Mouse (Mus musculus) MEL (cell line): ENCODE measurements around the gene Mlana. TPM values are rescaled to one million over a fixed set of nuclear protein-coding genes. Genes with fewer than 3 reads are reported as not detected.

Source experiments
- DNase-seq: peaks from one replicate; pipeline ENCODE4 v3.0.0; 2011; ENCODE audit warnings: low read depth, low spot score
- H3K27ac ChIP-seq: 2 replicates; pipeline ENCODE4 v1.5.1; 2012; ENCODE audit warnings: low read depth, mild to moderate bottlenecking, control low read depth, low read length, moderate library complexity; ENCODE audit not compliant: control insufficient read depth
- H3K27me3 ChIP-seq, 2 experiments: fragments of 150-350 bp in 1 of 2; sonication (generic) in 1 of 2; 2 replicates each; pipeline ENCODE4 v1.6.1; 2012; ENCODE audit warnings: low read length in 2 of 2, mild to moderate bottlenecking in 2 of 2, improper control_type of control experiment in 1 of 2, moderate library complexity in 1 of 2; ENCODE audit not compliant: insufficient read depth in 2 of 2, control insufficient read depth in 1 of 2
- H3K36me3 ChIP-seq, 2 experiments: 2 replicates each; pipeline ENCODE4 v1.6.1; 2012 to 2014; ENCODE audit warnings: low read length in 2 of 2, improper control_type of control experiment in 1 of 2, inconsistent platforms in 1 of 2, mild to moderate bottlenecking in 1 of 2; ENCODE audit not compliant: insufficient read depth in 2 of 2, control insufficient read depth in 1 of 2
- H3K4me1 ChIP-seq, 2 experiments: fragments of 150-350 bp in 1 of 2; sonication (generic) in 1 of 2; 2 replicates each; pipeline ENCODE4 v1.6.1; 2012; ENCODE audit warnings: low read length in 2 of 2, improper control_type of control experiment in 1 of 2, mild to moderate bottlenecking in 1 of 2; ENCODE audit not compliant: insufficient read depth in 2 of 2, control insufficient read depth in 1 of 2
- H3K4me3 ChIP-seq, 2 experiments: fragments of 150-350 bp in 1 of 2; sonication (generic) in 1 of 2; 2 replicates each; pipeline ENCODE4 v1.5.1; 2012; ENCODE audit warnings: low read depth in 2 of 2, low read length in 2 of 2, mild to moderate bottlenecking in 2 of 2, moderate library complexity in 2 of 2, control low read depth in 1 of 2, improper control_type of control experiment in 1 of 2; ENCODE audit not compliant: control insufficient read depth in 1 of 2, insufficient read depth in 1 of 2
- H3K79me2 ChIP-seq: 2 replicates; pipeline ENCODE4 v1.6.1; 2012; ENCODE audit warnings: mild to moderate bottlenecking, low read length, moderate library complexity; ENCODE audit not compliant: control insufficient read depth, poor library complexity, insufficient read depth
- H3K9ac ChIP-seq: 2 replicates; pipeline ENCODE4 v1.6.1; 2012; ENCODE audit warnings: low read depth, mild to moderate bottlenecking, control low read depth, low read length, moderate library complexity; ENCODE audit not compliant: control insufficient read depth, poor library complexity, severe bottlenecking
- H3K9me3 ChIP-seq: fragments of 150-350 bp; sonication (generic); replicated peaks from 2 replicates; pipeline ENCODE4 v1.6.1; 2012; ENCODE audit warnings: mild to moderate bottlenecking, low read length, improper control_type of control experiment, moderate library complexity; ENCODE audit not compliant: insufficient read depth
- BHLHE40 ChIP-seq: IDR thresholded peaks from 2 replicates; pipeline ENCODE4 v1.6.1; 2012; ENCODE audit warnings: low read depth, mild to moderate bottlenecking, inconsistent platforms, low read length, improper control_type of control experiment, borderline replicate concordance
- CHD1 ChIP-seq: IDR thresholded peaks from 2 replicates; pipeline ENCODE4 v1.6.1; 2012; ENCODE audit warnings: low read depth, mild to moderate bottlenecking, inconsistent platforms, low read length, improper control_type of control experiment
- CTCF ChIP-seq, 3 experiments: IDR thresholded peaks in 2 of 3; conservative IDR thresholded peaks in 1 of 3; 2 replicates each; pipeline ENCODE4 v1.5.1; 2011 to 2012; ENCODE audit warnings: low read length in 3 of 3, low read depth in 2 of 3, mild to moderate bottlenecking in 2 of 3, improper control_type of control experiment in 1 of 3, inconsistent platforms in 1 of 3, mixed read lengths in 1 of 3, moderate library complexity in 1 of 3; ENCODE audit not compliant: control insufficient read depth in 1 of 3, insufficient read depth in 1 of 3, poor library complexity in 1 of 3, severe bottlenecking in 1 of 3
- ELF1 ChIP-seq: IDR thresholded peaks from 2 replicates; pipeline ENCODE4 v1.6.1; 2014; ENCODE audit warnings: low read depth, mild to moderate bottlenecking, inconsistent platforms, low read length, improper control_type of control experiment, moderate library complexity
- EP300 ChIP-seq, 2 experiments: IDR thresholded peaks; 2 replicates each; pipeline ENCODE4 v1.6.1; 2011; ENCODE audit warnings: improper control_type of control experiment in 2 of 2, low read length in 2 of 2, low read depth in 1 of 2, mild to moderate bottlenecking in 1 of 2
- ETS1 ChIP-seq: IDR thresholded peaks from 2 replicates; pipeline ENCODE4 v1.6.1; 2012; ENCODE audit warnings: low read depth, mild to moderate bottlenecking, inconsistent platforms, low read length, improper control_type of control experiment, moderate library complexity
- JUND ChIP-seq: IDR thresholded peaks from 2 replicates; pipeline ENCODE4 v1.6.1; 2011; ENCODE audit warnings: low read depth, mild to moderate bottlenecking, improper control_type of control experiment, low read length
- KAT2A ChIP-seq: conservative IDR thresholded peaks from 2 replicates; pipeline ENCODE4 v1.6.1; 2012; ENCODE audit warnings: low read depth, low read length, improper control_type of control experiment, inconsistent platforms
- MAFK ChIP-seq: IDR thresholded peaks from 2 replicates; pipeline ENCODE4 v1.6.1; 2011; ENCODE audit warnings: low read depth, mild to moderate bottlenecking, low read length, improper control_type of control experiment, borderline replicate concordance
- MAZ ChIP-seq: IDR thresholded peaks from 2 replicates; pipeline ENCODE4 v1.6.1; 2012; ENCODE audit warnings: low read depth, mild to moderate bottlenecking, inconsistent platforms, low read length, improper control_type of control experiment
- MEF2A ChIP-seq: IDR thresholded peaks from 2 replicates; pipeline ENCODE4 v1.6.1; 2014; ENCODE audit warnings: low read depth, mild to moderate bottlenecking, inconsistent platforms, low read length, improper control_type of control experiment; ENCODE audit not compliant: poor library complexity, insufficient replicate concordance, severe bottlenecking; ENCODE audit errors: extremely low read depth
- MYB ChIP-seq: IDR thresholded peaks from 2 replicates; pipeline ENCODE4 v1.6.1; 2011; ENCODE audit warnings: mild to moderate bottlenecking, low read depth, low read length, improper control_type of control experiment
- MYC ChIP-seq: IDR thresholded peaks from 2 replicates; pipeline ENCODE4 v1.6.1; 2011; ENCODE audit warnings: low read depth, mild to moderate bottlenecking, low read length, improper control_type of control experiment, moderate library complexity
- POLR2A ChIP-seq, 2 experiments: IDR thresholded peaks; 2 replicates each; pipeline ENCODE4 v1.6.1; 2011 to 2012; ENCODE audit warnings: low read length in 2 of 2, mild to moderate bottlenecking in 2 of 2, control low read depth in 1 of 2, improper control_type of control experiment in 1 of 2, low read depth in 1 of 2, moderate library complexity in 1 of 2; ENCODE audit not compliant: control insufficient read depth in 1 of 2, insufficient read depth in 1 of 2, poor library complexity in 1 of 2
- RAD21 ChIP-seq: IDR thresholded peaks from 2 replicates; pipeline ENCODE4 v1.6.1; 2011; ENCODE audit warnings: mild to moderate bottlenecking, low read depth, low read length, improper control_type of control experiment
- RCOR1 ChIP-seq: IDR thresholded peaks from 2 replicates; pipeline ENCODE4 v1.6.1; 2012; ENCODE audit warnings: low read depth, mild to moderate bottlenecking, inconsistent platforms, low read length, improper control_type of control experiment
- SIN3A ChIP-seq: IDR thresholded peaks from 2 replicates; pipeline ENCODE4 v1.6.1; 2012; ENCODE audit warnings: low read length, improper control_type of control experiment, inconsistent platforms
- SMC3 ChIP-seq: IDR thresholded peaks from 2 replicates; pipeline ENCODE4 v1.6.1; 2011; ENCODE audit warnings: low read depth, low read length, improper control_type of control experiment
- TBP ChIP-seq: IDR thresholded peaks from 2 replicates; pipeline ENCODE4 v1.8.0; 2011; ENCODE audit warnings: low read depth, low read length, improper control_type of control experiment
- TCF12 ChIP-seq: IDR thresholded peaks from 2 replicates; pipeline ENCODE4 v1.6.1; 2014; ENCODE audit warnings: low read depth, mild to moderate bottlenecking, inconsistent platforms, low read length, improper control_type of control experiment, moderate library complexity
- USF1 ChIP-seq: IDR thresholded peaks from 2 replicates; pipeline ENCODE4 v1.6.1; 2014; ENCODE audit warnings: low read depth, mild to moderate bottlenecking, inconsistent platforms, low read length, improper control_type of control experiment, moderate library complexity
- USF2 ChIP-seq, 2 experiments: IDR thresholded peaks; 2 replicates each; pipeline ENCODE4 v1.6.1; 2011 to 2012; ENCODE audit warnings: improper control_type of control experiment in 2 of 2, low read length in 2 of 2, borderline replicate concordance in 1 of 2, inconsistent platforms in 1 of 2, low read depth in 1 of 2, mild to moderate bottlenecking in 1 of 2; ENCODE audit not compliant: insufficient read depth in 1 of 2
- ZC3H11A ChIP-seq: IDR thresholded peaks from 2 replicates; pipeline ENCODE4 v1.6.1; 2012; ENCODE audit warnings: low read depth, mild to moderate bottlenecking, inconsistent platforms, low read length, improper control_type of control experiment
- ZMIZ1 ChIP-seq: IDR thresholded peaks from 2 replicates; pipeline ENCODE4 v1.6.1; 2012; ENCODE audit warnings: low read depth, mild to moderate bottlenecking, inconsistent platforms, low read length, improper control_type of control experiment, moderate library complexity
- polyA plus RNA-seq, 2 experiments: library from polyadenylated mRNA; stranded (reverse) in 1 of 2; unstranded in 1 of 2; fragments of >175 nt in 1 of 2; fragments of >200 nt in 1 of 2; gene quantifications; 2 replicates each; pipeline versions ENCODE4 v1.2.1 to v1.2.4; 2012; ENCODE audit warnings: low replicate concordance in 2 of 2, low read depth in 1 of 2; ENCODE audit not compliant: insufficient read length in 2 of 2, insufficient read depth in 1 of 2, missing spikeins in 1 of 2
- total RNA-seq: library from RNA; depleted of rRNA; stranded (reverse); fragments of 300-350 nt; gene quantifications from 2 replicates; pipeline ENCODE4 v1.2.3, GENCODE M21; 2012

The Mlana gene
- total and polyA plus RNA-seq, 3 experiments, result 0.27 to 0.78 TPM; not detected in 1

DNA sequence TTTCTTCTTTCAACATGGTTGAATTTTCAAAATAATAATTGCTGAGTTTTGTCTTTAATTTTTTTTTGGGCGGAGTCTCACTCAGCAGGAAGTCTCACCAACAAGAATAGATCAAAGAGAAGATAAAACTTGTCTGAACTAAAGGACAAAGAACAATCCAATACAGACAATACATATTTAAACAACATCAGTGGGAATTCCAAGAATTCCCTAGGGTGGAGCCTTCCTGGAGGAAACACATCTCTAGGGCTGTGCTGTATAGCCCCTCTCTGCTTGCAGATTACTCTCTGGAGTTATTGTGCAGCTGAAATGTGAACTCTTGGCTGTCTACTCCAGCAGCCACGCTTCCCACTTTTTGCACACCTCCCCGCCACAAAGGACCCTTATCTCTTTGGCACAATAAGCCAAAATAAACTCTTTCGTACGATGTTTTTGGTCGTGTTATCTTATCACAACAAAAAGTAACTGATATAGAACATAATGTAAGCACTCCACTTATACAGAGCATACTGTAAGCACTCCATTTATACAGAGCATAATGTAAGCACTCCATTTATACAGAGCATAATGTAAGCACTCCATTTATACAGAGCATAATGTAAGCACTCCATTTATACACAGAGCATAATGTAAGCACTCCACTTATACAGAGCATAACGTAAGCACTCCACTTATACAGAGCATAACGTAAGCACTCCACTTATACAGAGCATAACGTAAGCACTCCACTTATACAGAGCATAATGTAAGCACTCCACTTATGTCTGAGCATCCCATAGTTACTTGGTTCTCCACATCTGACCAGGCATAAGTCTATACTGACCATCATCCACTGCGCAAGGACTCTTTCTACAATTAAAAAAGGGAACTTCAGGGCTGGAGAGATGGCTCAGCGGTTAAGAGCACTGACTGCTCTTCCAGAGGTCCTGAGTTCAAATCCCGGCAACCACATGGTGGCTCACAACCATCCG lies 17.2 kb upstream of the Mlana start (continued):
- TF ChIP-seq ELF1, result peak; percentile 36; the same call in 1 of the 2 replicates
- peak; percentile 16; the same call in 1 of the 2 replicates for TF ChIP-seq ZC3H11A
- TF ChIP-seq TBP, result peak; percentile 44; the same call in 1 of the 2 replicates
- TF ChIP-seq RAD21, result no peak
- TF ChIP-seq MYC, result peak; percentile 94

DNA sequence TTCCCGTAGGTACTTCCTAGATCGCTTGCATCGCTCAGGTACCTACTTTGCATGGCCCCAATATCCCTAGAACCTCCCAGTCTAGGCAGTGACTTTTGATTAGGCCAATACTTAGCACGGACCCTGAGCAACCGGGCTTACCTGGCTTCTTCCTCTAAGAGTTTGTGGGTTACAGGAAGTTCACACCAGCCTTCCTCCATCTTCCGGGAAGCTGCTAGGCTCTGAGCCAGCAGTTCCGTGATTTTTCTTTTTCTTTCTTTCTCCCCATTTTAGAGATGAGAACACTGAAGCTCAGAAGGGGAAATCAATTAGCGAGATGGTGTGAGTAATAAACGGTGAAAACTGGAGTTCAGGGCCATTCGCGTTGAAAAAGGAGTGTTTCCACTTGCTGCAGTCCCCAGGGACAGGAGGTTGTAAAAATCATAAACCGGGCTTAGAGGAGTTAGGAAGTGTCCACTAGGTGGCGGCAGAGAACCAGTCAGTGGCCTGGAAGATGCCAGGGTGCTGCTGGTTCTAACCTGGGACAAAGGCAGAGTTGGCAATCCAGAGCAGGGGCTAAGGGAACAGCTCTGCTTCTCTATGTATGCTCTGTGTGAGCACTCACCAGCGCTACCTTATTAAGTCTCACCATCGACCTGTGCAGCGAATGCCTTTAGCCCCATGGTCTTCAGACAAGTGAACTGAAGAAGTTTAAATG lies 13.6 kb upstream of the Mlana start:
- Histone ChIP-seq H3K4me3 (no peak overlapping the region), H3K36me3 (peaks cover 0 to 11% of the 10 kb centered on the region in 2 experiments; a peak in 2 of 4 replicates)
- TF ChIP-seq EP300 (IDR thresholded peaks at IDR 0.05; ENCODE audit: low read depth in 1 of 2, low read length in 2 of 2) (no peak), POLR2A (IDR thresholded peaks at IDR 0.05; ENCODE audit: control insufficient read depth in 1 of 2, insufficient read depth in 1 of 2, low read depth in 1 of 2, low read length in 2 of 2, poor library complexity in 1 of 2) (no peak), MEF2A (no peak), CTCF (IDR thresholded peaks at IDR 0.05 in 2 of 3, conservative IDR thresholded peaks at IDR 0.05 in 1 of 3; ENCODE audit: control insufficient read depth in 1 of 3, insufficient read depth in 1 of 3, low read depth in 2 of 3, low read length in 3 of 3, poor library complexity in 1 of 3, severe bottlenecking in 1 of 3) (peak in 2 of 3 experiments; percentile 98 to 99), RAD21 (peak; percentile 99), USF1 (no peak), SIN3A (peak; percentile 28; the same call in 1 of the 2 replicates), ZC3H11A (peak; percentile 97), SMC3 (peak; percentile 98)

DNA sequence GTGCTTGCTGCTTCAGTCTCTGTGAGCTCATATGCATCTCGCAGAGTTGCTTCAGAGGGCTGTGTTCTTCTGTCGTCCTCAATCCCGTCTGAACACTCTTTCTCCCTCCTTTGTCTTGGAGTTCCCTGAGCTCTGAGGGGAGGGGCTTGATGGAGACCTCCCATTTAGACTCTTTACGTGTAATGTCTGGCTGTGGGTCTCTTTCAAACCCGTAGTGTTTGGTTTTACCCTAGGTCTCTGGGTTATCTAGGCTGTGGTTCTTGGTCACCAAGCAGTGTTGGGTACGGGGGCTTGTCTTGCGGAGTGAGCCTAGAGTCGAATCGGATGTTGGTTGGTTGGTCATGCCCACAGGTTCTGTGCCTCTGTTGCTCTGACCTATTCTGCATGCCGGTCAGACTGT lies 2.6 kb upstream of the Mlana start:
- Histone ChIP-seq H3K4me1 (peaks cover 0 to 4% of the 10 kb centered on the region in 2 experiments; a peak in 2 of 4 replicates), H3K27ac (no peak overlapping the region), H3K9me3 (no peaks in the 10 kb centered on the region), H3K36me3 (peaks cover 0 to 10% of the 10 kb centered on the region in 2 experiments; a peak in 2 of 4 replicates), H3K9ac (no peak overlapping the region), H3K27me3 (no peaks in the 10 kb centered on the region), H3K4me3 (no peak overlapping the region), H3K79me2 (no peaks in the 10 kb centered on the region)
- no peak for DNase-seq
- TF ChIP-seq RCOR1 (no peak), ETS1 (no peak), MAFK (no peak), ZMIZ1 (no peak), MAZ (no peak), USF2 (IDR thresholded peaks at IDR 0.05; ENCODE audit: borderline replicate concordance in 1 of 2, insufficient read depth in 1 of 2, low read depth in 1 of 2, low read length in 2 of 2) (no peak), ELF1 (no peak), MYB (no peak), KAT2A (no peak), TBP (no peak), CHD1 (no peak), RAD21 (no peak), TCF12 (no peak), BHLHE40 (no peak), JUND (no peak), MYC (no peak), SIN3A (no peak), EP300 (IDR thresholded peaks at IDR 0.05; ENCODE audit: low read depth in 1 of 2, low read length in 2 of 2) (no peak)

More for the DNA sequence above, 13.6 kb upstream of the Mlana start:
- H3K9ac ChIP-seq, result no peak overlapping the region
- H3K79me2 ChIP-seq, result no peaks in the 10 kb centered on the region
- DNase-seq, result peak; percentile 95
- H3K27me3 ChIP-seq, result no peaks in the 10 kb centered on the region
- no peak overlapping the region for H3K27ac ChIP-seq
- H3K4me1 ChIP-seq, result peaks cover 4 to 10% of the 10 kb centered on the region in 2 experiments
- no peaks in the 10 kb centered on the region for H3K9me3 ChIP-seq
